Mouse (Mus musculus): ENCODE measurements around the gene Smok3b.

GRCm38 (mm10) chr5:138094474-138094873, 73.2 kb downstream of the Smok3b start:
- no peak for TF ChIP-seq CTCF (conservative IDR thresholded peaks at IDR 0.05; ENCODE audit: low read length)
- no peak for TF ChIP-seq NANOG (IDR thresholded peaks at IDR 0.05; ENCODE audit: borderline replicate concordance, low read length)
